Mouse (Mus musculus) liver, embryonic 12.5 days (tissue): ENCODE data around the gene Gorasp1. TPM values are rescaled to one million over a fixed set of nuclear protein-coding genes. Genes with fewer than 3 reads are reported as not detected.

Source experiments
- ATAC-seq: fragments of 200-750 bp; cut with Nextera tagmentation; 2 replicates; pipeline ENCODE4 v1.8.0; 2017; ENCODE audit warnings: moderate number of reproducible peaks, mild to moderate bottlenecking, moderate library complexity
- H3K27ac ChIP-seq: fragments of 300-500 bp; sonication (generic); 2 replicates; pipeline ENCODE4 v1.5.1; 2016; ENCODE audit warnings: mild to moderate bottlenecking
- H3K27me3 ChIP-seq: fragments of 300-500 bp; sonication (generic); replicated peaks from 2 replicates; pipeline ENCODE4 v1.6.1; 2016; ENCODE audit warnings: mild to moderate bottlenecking, moderate library complexity
- H3K36me3 ChIP-seq: fragments of 300-500 bp; sonication (generic); 2 replicates; pipeline ENCODE4 v1.6.1; 2016; ENCODE audit warnings: mild to moderate bottlenecking, moderate library complexity
- H3K4me1 ChIP-seq: fragments of 300-500 bp; sonication (generic); 2 replicates; pipeline ENCODE4 v1.6.1; 2016
- H3K4me2 ChIP-seq: fragments of 300-500 bp; sonication (generic); 2 replicates; pipeline ENCODE4 v1.6.1; 2016; ENCODE audit warnings: mild to moderate bottlenecking, moderate library complexity
- H3K4me3 ChIP-seq: fragments of 300-500 bp; sonication (generic); 2 replicates; pipeline ENCODE4 v1.5.1; 2016; ENCODE audit warnings: mild to moderate bottlenecking, moderate library complexity
- H3K9ac ChIP-seq: fragments of 300-500 bp; sonication (generic); 2 replicates; pipeline ENCODE4 v1.6.1; 2016; ENCODE audit warnings: mild to moderate bottlenecking, moderate library complexity
- H3K9me3 ChIP-seq: fragments of 300-500 bp; sonication (generic); replicated peaks from 2 replicates; pipeline ENCODE4 v1.6.1; 2016; ENCODE audit warnings: mild to moderate bottlenecking, moderate library complexity
- WGBS: fragments of 180-500 bp; shearing (Covaris S2); methylation state at CpG from one replicate; pipeline ENCODE4 v1.1.7; 2016; ENCODE audit not compliant: insufficient replicate concordance; 5-methylcytosine and 5-hydroxymethylcytosine counted together
- polyA plus RNA-seq: library from polyadenylated mRNA; unstranded; fragments of >200 nt; fragmentation: Nextera tagmentation; extraction: Ambion mirVana; gene quantifications from 2 replicates; pipeline ENCODE4 v1.2.1, GENCODE M21; 2016

Gene Gorasp1
- polyA plus RNA-seq, 1 experiment from 2014 or later = 15.9 TPM

DNA sequence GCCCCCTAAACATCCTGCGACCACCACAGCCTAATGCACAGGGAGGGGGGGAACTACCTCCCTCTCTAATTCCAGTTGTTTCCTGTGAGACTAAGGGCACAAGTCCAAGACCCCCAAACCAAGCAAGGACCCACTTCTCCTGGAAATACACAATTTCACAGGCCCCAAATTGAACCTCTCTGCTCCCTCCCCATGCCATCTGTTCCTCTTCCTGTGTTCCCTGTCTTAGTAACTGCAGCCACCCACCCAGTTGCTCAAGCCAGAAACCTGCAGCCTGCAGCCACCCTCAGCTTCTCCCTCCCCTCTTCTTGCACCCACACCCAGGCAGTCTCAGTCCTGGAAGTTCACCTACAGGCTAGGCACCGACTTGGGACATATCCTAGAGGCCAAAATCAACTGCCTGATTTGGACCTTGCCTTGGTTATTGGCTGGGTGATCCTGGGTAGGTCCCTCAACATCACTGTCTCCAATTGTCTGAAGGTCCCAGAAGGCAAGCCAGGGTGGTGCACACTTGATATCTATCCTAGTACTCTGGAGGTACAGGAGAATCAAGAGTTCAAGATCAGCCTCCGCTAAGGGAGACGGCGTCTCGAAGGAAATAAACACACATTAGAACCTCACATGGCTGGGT is 41.6 kb upstream of the Gorasp1 start:
- no peak overlapping the region for H3K27ac ChIP-seq
- ATAC-seq = no peak
- H3K36me3 ChIP-seq = peaks cover 10% of the 10 kb centered on the region
- H3K9me3 ChIP-seq = no peaks in the 10 kb centered on the region
- peaks cover 77% of the 10 kb centered on the region for H3K4me1 ChIP-seq
- H3K9ac ChIP-seq = 0 out of 2 replicates have a peak overlapping the region, but pooled peaks have one; percentile 6
- H3K27me3 ChIP-seq = peaks cover 18% of the 10 kb centered on the region
- H3K4me2 ChIP-seq = peak overlapping the region; percentile 44; the same call in 1 of the 2 replicates
- no peak overlapping the region for H3K4me3 ChIP-seq
- 66% methylated on average over 6 of the region's 6 CpGs for WGBS

DNA sequence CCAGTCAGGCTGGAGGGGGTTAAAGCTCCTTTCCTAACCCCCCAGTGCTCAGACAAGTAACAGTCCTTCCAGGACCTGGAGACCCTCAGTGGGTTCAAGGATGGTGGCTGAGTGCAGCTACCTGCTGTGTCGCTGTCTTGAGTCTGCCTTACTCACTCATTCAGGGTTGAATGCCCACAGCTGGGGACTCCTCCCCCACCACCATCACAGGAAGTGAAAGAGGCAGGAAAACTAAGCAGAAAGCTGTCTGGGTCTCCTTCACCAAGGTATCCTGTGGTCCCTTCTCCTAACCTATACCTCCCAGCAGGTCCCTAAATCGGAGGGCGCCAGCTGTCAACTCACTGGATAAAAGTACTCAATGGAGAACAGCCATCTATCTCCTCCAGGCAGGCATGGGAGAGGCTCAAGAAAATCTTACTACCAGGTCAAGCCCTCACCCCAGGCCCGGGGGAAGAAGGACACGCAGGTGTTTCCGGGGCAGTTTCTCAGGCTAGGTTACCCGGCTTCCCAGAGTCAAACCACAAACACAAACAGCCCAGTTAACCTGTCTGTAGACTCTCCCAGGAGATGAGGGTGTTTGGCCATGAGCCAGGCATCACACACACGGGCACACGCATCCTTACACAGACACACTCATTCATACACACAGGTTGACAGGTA is 40.9 kb upstream of the Gorasp1 start:
- Histone ChIP-seq H3K9ac (no peak overlapping the region), H3K27ac (no peak overlapping the region), H3K4me3 (peak overlapping the region; percentile 25), H3K4me2 (peak overlapping the region; percentile 44), H3K4me1 (peaks cover 71% of the 10 kb centered on the region), H3K9me3 (no peaks in the 10 kb centered on the region), H3K36me3 (peaks cover 16% of the 10 kb centered on the region), H3K27me3 (peaks cover 12% of the 10 kb centered on the region)
- WGBS = 27% methylated on average over 9 of the region's 9 CpGs
- no peak for ATAC-seq

DNA sequence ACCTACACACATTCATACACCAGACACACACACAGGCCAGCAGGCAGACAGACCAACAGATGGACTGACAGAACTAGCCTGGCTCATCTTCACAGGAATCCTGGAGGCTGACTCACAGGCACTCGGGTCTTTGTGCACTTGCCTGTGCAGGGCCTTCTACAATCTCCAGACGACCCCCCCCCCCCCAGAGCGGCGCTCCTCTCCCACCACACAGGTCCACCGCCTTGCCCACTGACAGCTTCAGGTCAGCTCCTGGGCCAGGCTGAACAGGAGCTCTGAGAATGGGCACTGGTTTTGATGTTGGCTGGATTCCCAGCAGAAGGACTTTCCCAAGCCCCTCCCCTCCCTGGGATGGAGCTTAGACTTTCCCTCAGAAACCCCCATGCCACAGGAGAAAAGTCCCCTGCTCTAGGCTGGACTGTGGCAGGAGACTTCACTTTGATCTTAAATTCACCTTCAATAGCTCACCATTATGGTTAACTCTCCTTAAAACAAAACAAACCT is 40.2 kb upstream of the Gorasp1 start:
- WGBS = 35% methylated on average over 5 of the region's 5 CpGs
- peak overlapping the region; percentile 45; the same call in 1 of the 2 replicates for H3K27ac ChIP-seq
- peaks cover 64% of the 10 kb centered on the region for H3K4me1 ChIP-seq
- no peak for ATAC-seq
- H3K9ac ChIP-seq = no peak overlapping the region
- H3K4me2 ChIP-seq = peak overlapping the region; percentile 44
- peaks cover 5% of the 10 kb centered on the region for H3K27me3 ChIP-seq
- no peaks in the 10 kb centered on the region for H3K9me3 ChIP-seq
- H3K36me3 ChIP-seq = peaks cover 23% of the 10 kb centered on the region
- H3K4me3 ChIP-seq = peak overlapping the region; percentile 25

DNA sequence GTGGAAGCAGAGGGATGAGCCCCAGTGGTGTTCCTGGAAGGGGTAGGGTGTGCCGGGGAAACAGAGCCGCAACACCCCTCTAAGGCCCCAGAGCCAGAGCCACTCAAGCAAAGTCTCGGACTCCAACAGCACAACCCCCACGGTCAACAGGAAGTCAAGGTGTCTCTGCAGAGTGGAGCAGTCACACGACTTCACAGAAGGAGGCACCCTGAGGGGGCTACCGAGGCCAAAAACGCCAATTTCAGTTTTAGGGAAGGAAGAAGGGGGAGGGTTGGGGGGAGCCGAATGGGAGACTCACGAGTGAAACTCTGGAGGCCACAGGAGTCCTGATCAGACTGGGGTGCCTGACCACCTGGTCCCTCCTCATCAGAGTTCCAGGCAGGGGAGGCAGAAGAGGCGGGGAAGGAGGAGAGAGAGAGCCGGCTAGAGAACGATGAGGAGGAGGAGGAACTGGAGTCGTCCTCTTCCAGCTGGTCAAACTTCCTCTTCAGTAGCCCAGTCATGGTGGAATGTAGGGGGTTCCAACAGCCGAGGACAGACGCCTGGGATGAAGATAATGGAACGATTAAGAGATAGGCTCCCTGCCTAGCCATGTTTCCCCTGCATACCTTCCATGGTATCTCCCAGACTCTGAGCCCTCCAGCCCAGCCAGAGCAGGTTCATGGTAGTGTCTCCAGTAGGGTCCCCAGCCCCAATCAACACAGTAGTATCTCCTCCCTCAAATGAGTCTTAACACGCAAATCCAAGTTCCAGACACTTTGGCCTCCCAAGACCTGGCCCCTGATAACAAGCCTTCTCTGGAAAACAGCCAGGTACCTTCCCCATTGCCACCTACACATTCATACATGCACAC is 39.6 kb upstream of the Gorasp1 start:
- H3K36me3 ChIP-seq = peaks cover 30% of the 10 kb centered on the region
- H3K4me2 ChIP-seq = peak overlapping the region; percentile 44
- H3K27ac ChIP-seq = peak overlapping the region; percentile 45; the same call in 1 of the 2 replicates
- ATAC-seq = no peak
- H3K27me3 ChIP-seq = no peaks in the 10 kb centered on the region
- WGBS = 11% methylated on average over 17 of the region's 17 CpGs
- no peaks in the 10 kb centered on the region for H3K9me3 ChIP-seq
- no peak overlapping the region for H3K9ac ChIP-seq
- peak overlapping the region; percentile 25 for H3K4me3 ChIP-seq
- peaks cover 57% of the 10 kb centered on the region for H3K4me1 ChIP-seq

DNA sequence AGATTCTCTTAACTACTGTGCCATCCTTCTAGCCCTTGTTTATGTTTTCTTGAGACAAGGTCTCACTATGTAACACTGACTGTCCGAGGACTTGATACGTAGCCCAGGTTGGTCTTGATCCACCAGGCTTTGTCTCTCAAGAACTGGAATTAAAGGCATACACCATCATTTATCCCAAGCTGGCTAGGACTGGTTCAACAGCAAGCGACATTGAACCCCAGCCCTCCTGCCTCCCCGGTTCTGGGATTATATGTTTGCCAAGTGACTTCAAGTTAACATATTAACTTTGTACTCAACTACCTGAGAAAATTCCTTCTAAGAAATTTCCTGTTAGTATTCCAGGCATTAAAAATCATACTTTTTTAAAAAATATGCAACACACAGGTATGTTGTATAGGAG is 37.9 kb upstream of the Gorasp1 start:
- H3K27ac ChIP-seq = no peak overlapping the region
- ATAC-seq = no peak

DNA sequence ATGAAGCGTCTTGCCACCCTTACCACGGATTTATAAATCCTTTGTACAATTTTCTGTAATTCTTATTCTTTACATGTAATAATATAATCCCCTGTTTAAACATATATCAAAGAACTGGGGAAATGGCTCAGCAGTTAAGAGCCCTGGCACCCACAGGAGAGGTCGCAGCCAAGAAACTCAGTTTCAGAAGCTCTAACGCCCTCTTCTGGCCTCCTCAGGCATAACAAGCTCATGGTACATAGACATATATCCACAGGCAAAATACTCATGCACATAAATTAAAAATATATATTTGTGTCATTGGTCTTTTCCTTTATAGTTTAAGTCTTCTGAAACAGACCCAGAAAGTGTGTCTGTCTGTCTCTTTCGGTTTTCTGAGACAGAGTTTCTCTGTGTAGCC is 37.2 kb upstream of the Gorasp1 start:
- WGBS = 67% methylated on average over 5 of the region's 5 CpGs
- Histone ChIP-seq H3K36me3 (peaks cover 38% of the 10 kb centered on the region), H3K27ac (no peak overlapping the region), H3K9ac (no peak overlapping the region), H3K4me3 (no peak overlapping the region), H3K9me3 (no peaks in the 10 kb centered on the region), H3K27me3 (no peaks in the 10 kb centered on the region), H3K4me2 (no peak overlapping the region), H3K4me1 (peaks cover 45% of the 10 kb centered on the region)
- ATAC-seq = no peak

More for the DNA sequence above, 37.9 kb upstream of the Gorasp1 start:
- Histone ChIP-seq H3K4me3 (no peak overlapping the region), H3K36me3 (peaks cover 38% of the 10 kb centered on the region), H3K9me3 (no peaks in the 10 kb centered on the region), H3K27me3 (no peaks in the 10 kb centered on the region), H3K9ac (no peak overlapping the region), H3K4me2 (no peak overlapping the region), H3K4me1 (peaks cover 46% of the 10 kb centered on the region)
- WGBS = 78% methylated on average over 4 of the region's 4 CpGs

DNA sequence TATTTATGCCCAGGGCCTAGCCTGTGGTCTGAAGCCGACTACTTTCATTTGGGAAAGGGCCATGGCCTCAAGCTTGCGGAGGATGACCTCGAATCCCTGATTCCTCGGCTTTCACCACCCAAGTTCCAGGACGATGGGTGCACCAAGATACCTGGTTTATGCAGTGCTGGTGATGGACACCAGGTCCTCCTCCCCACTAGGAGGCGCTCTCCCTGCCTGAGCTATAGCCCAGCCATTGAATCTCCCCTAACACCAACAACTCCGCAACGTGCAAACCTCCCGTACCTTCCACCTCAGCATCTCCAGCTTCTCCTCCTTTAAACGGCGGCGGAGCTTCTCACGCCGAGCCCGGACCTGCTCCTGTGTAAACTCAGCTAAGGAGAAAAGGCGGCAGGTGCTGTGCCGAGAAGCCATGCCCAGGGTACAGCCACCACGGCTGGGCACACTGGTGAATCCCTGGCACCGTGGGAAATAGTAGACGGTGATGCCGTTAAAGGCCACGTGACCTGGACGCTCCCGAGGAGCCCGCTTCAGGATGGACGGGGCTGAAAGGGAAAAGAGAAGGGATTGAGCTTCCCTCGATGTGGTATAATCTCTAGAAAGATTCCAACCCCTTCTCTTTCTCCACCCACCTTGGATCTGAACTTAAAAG is 36.6 kb upstream of the Gorasp1 start:
- no peak overlapping the region for H3K4me2 ChIP-seq
- ATAC-seq = no peak
- no peak overlapping the region for H3K4me3 ChIP-seq
- no peaks in the 10 kb centered on the region for H3K27me3 ChIP-seq
- no peak overlapping the region for H3K9ac ChIP-seq
- peaks cover 38% of the 10 kb centered on the region for H3K36me3 ChIP-seq
- 90% methylated on average over 27 of the region's 27 CpGs for WGBS
- no peaks in the 10 kb centered on the region for H3K9me3 ChIP-seq
- H3K27ac ChIP-seq = no peak overlapping the region
- H3K4me1 ChIP-seq = peaks cover 38% of the 10 kb centered on the region

DNA sequence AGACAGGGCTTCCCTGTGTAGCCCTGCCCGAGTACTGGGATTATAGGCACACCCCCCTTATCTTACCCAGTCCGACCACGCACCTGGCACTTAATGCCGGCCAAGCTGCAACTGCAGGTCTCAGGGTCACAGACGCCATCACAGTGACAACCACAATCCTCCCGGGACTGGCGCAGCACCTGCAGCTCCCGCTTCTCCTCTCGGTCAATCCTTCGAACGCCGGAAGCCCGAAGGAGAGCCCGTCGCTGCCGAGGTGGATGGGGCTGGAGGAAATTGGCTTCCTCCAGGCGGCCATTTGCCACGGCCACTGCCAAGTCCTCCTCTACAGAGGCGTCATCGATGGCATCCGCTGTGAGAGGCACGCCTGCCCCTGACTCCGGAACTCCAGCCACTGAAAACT is 35.9 kb upstream of the Gorasp1 start:
- Histone ChIP-seq H3K27ac (no peak overlapping the region), H3K9me3 (no peaks in the 10 kb centered on the region), H3K4me2 (no peak overlapping the region), H3K9ac (no peak overlapping the region), H3K4me1 (peaks cover 31% of the 10 kb centered on the region), H3K27me3 (no peaks in the 10 kb centered on the region), H3K36me3 (peaks cover 38% of the 10 kb centered on the region), H3K4me3 (no peak overlapping the region)
- ATAC-seq = no peak
- 87% methylated on average over 23 of the region's 23 CpGs for WGBS

DNA sequence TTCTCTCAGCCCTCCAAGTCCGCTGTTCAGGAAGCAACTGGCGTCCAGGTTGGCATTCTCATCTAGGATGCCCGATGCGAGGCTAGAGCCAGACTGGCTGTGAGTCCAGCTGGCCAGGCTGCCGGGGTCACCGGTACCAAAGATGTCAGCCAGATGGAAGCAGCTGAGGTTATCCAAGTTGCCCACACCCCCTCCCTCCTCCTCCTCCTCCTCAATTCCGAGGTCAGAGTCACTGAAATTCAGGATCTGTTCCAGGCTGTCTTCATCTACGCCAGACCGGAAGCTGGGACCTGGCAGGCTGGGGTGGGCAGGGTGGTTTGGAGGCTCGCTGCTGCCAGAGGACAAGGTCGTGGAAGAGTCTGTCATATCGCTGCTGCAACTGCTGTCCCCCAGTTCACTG is 35.2 kb upstream of the Gorasp1 start:
- H3K36me3 ChIP-seq = peaks cover 38% of the 10 kb centered on the region
- 79% methylated on average over 12 of the region's 12 CpGs for WGBS
- no peak for ATAC-seq

DNA sequence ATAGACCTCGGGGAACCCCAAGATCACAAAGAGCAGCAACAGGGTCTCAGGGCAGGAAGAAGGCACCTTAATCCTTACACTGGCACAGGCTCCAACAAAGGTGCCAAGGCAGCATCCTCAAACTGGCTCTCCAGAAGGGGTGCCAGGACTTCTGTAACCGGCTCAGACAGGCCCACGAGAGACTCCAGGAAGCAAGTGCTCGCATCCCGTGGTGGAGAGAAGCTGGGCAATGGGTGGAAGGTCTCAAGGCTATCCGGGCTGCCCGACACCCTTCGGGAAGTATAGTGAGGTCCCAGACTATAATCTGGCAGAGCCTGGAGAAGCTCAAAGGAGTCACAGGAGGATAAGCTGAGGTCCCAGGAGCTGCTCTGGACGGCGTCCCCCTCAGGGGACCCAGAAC is 34.8 kb upstream of the Gorasp1 start:
- peaks cover 38% of the 10 kb centered on the region for H3K36me3 ChIP-seq
- WGBS = 80% methylated on average over 10 of the region's 10 CpGs
- H3K4me2 ChIP-seq = no peak overlapping the region

More for the DNA sequence above, 35.2 kb upstream of the Gorasp1 start:
- Histone ChIP-seq H3K4me2 (no peak overlapping the region), H3K9ac (no peak overlapping the region), H3K9me3 (no peaks in the 10 kb centered on the region), H3K27ac (no peak overlapping the region), H3K4me3 (no peak overlapping the region), H3K27me3 (no peaks in the 10 kb centered on the region), H3K4me1 (peaks cover 24% of the 10 kb centered on the region)

DNA sequence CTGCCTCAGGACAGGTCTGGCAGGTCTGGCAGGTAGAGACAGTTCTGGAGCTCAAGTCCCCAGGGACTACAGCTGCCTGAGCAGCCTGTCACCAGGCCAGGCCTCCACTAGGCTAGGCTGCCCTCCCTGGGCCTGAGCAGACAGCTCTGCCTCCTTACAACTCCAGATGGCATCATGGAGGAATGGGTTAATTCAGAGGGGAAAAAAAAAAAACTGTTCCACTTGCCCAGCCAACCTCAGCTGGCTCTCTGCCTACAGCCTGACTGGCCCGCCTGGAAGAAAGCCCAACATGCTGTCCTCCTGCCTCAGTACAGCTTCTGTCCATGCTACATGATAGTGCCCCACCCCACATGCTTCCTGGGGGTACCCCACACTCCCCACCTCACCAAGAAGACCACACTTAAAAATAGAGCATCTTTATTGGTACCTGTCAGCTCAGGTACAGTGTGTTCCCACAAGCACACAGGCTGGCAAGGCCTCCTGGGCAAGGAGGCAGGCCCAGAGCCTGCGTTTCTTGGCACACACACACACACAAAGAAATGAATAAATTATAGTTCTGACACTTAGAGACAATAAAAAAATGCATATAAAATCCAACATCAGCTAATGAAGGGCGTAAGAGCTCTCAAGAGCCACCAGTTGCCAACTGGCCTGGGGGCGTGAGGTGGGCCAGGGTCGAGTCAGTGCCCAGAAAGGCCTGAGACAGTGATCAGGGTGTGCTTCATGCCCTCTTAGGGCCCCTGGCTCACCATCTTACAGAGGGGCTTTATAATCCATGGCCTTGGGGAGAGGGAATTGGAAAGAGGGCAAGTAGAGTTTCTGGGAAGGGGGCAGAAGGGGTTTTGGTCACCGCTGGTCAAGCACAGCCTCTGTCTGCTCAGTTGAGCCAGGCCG is 33.6 kb upstream of the Gorasp1 start:
- no peak overlapping the region for H3K4me2 ChIP-seq
- no peak overlapping the region for H3K9ac ChIP-seq
- H3K9me3 ChIP-seq = no peaks in the 10 kb centered on the region
- WGBS = 73% methylated on average over 7 of the region's 7 CpGs
- peaks cover 38% of the 10 kb centered on the region for H3K36me3 ChIP-seq
- H3K4me1 ChIP-seq = 0 out of 2 replicates have a peak, but pooled peaks cover 9% of the 10 kb centered on the region
- no peak for ATAC-seq
- no peaks in the 10 kb centered on the region for H3K27me3 ChIP-seq
- H3K27ac ChIP-seq = 0 out of 2 replicates have a peak overlapping the region, but pooled peaks have one; percentile 10
- H3K4me3 ChIP-seq = no peak overlapping the region

More for the DNA sequence above, 34.8 kb upstream of the Gorasp1 start:
- Histone ChIP-seq H3K4me1 (peaks cover 20% of the 10 kb centered on the region), H3K4me3 (no peak overlapping the region), H3K27ac (no peak overlapping the region), H3K9me3 (no peaks in the 10 kb centered on the region), H3K9ac (no peak overlapping the region), H3K27me3 (no peaks in the 10 kb centered on the region)
- ATAC-seq = no peak
